Mouse (Mus musculus) liver, postnatal 0 days (tissue): ENCODE results near the gene Txk. TPM values are rescaled to one million over a fixed set of nuclear protein-coding genes. Genes with fewer than 3 reads are reported as not detected.

ENCODE experiments used
- ATAC-seq: fragments of 200-750 bp; cut with Nextera tagmentation; 2 replicates; pipeline ENCODE4 v1.8.0; 2017; ENCODE audit warnings: mild to moderate bottlenecking, moderate library complexity
- DNase-seq: peaks from one replicate; pipeline ENCODE4 v3.0.0-alpha.2; 2016
- H3K27ac ChIP-seq: fragments of 300-500 bp; sonication (generic); 2 replicates; pipeline ENCODE4 v1.5.1; 2014; ENCODE audit warnings: antibody characterized with exemption, moderate library complexity, mild to moderate bottlenecking, low read depth
- H3K27me3 ChIP-seq: fragments of 300-500 bp; sonication (generic); 2 replicates; pipeline ENCODE4 v1.6.1; 2014; ENCODE audit warnings: low read length, control low read depth, mixed read lengths; ENCODE audit not compliant: insufficient read depth
- H3K36me3 ChIP-seq: fragments of 300-500 bp; sonication (generic); replicated peaks from 2 replicates; pipeline ENCODE4 v1.6.1; 2014; ENCODE audit warnings: mild to moderate bottlenecking, control low read depth, low read length, moderate library complexity, mixed read lengths; ENCODE audit not compliant: insufficient read depth
- H3K4me1 ChIP-seq: fragments of 300-500 bp; sonication (generic); 2 replicates; pipeline ENCODE4 v1.6.1; 2014; ENCODE audit warnings: antibody characterized with exemption, mild to moderate bottlenecking, control low read depth; ENCODE audit not compliant: insufficient read depth
- H3K4me2 ChIP-seq: fragments of 300-500 bp; sonication (generic); 2 replicates; pipeline ENCODE4 v1.6.1; 2014; ENCODE audit warnings: low read depth, mild to moderate bottlenecking, low read length, moderate library complexity, mixed read lengths
- H3K4me3 ChIP-seq: fragments of 300-500 bp; sonication (generic); 2 replicates; pipeline ENCODE4 v1.5.1; 2014; ENCODE audit warnings: low read depth, low read length
- H3K9ac ChIP-seq: fragments of 300-500 bp; sonication (generic); replicated peaks from 2 replicates; pipeline ENCODE4 v1.6.1; 2014; ENCODE audit warnings: mild to moderate bottlenecking, moderate library complexity
- H3K9me3 ChIP-seq: fragments of 300-500 bp; sonication (generic); 2 replicates; pipeline ENCODE4 v1.6.1; 2016; ENCODE audit warnings: mild to moderate bottlenecking, control low read depth, low read length, mixed read lengths
- CTCF ChIP-seq: sonication (generic); IDR thresholded peaks from 2 replicates; pipeline ENCODE4 v1.5.1; 2016; ENCODE audit warnings: antibody characterized with exemption, low read depth
- EP300 ChIP-seq: IDR thresholded peaks from 2 replicates; pipeline ENCODE4 v1.6.1; 2016; ENCODE audit warnings: antibody characterized with exemption, low read depth, mild to moderate bottlenecking
- WGBS: fragments of 180-500 bp; shearing (Covaris S2); extraction: QIAGEN DNeasy Blood & Tissue Kit; methylation state at CpG from one replicate; pipeline ENCODE4 v1.1.7; 2014; ENCODE audit not compliant: insufficient replicate concordance; 5-methylcytosine and 5-hydroxymethylcytosine counted together
- polyA plus RNA-seq: library from polyadenylated mRNA; unstranded; fragments of >200 nt; fragmentation: Nextera tagmentation; extraction: Ambion mirVana; gene quantifications from 2 replicates; pipeline ENCODE4 v1.2.1, GENCODE M21; 2015

Txk gene
- polyA plus RNA-seq, 1 experiment from 2014 or later: 0.27 TPM

DNA sequence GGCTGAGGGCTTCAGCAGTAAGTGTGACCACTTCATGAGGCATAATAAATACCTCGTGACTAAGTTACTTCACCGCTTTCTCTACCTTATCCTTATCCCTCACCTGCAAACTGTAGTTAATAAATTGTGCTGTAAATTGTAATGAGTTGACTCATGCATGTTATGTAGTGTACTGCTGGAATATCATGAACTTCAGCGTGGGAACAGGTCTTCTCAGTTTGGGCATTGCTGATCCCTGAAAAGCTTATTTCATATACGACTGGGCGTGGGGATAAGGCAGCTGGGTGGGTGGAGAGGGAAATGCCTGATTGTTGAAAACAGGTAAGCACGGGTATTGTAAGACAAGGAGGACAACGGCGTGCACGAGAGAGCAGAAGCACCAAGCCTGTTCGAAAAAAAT, 105.6 kb downstream of the Txk start:
- no peak overlapping the region for H3K27ac ChIP-seq
- no peak for DNase-seq
- no peak for TF ChIP-seq EP300
- TF ChIP-seq CTCF: no peak
- 25% methylated on average over 10 of the region's 10 CpGs for WGBS
- peak overlapping the region; percentile 86 for H3K4me2 ChIP-seq
- no peaks in the 10 kb centered on the region for H3K9me3 ChIP-seq
- peaks cover 10% of the 10 kb centered on the region for H3K4me1 ChIP-seq
- no peak overlapping the region for H3K9ac ChIP-seq
- H3K36me3 ChIP-seq: no peaks in the 10 kb centered on the region
- ATAC-seq: no peak
- peak overlapping the region; percentile 61 for H3K4me3 ChIP-seq
- H3K27me3 ChIP-seq: no peaks in the 10 kb centered on the region

DNA sequence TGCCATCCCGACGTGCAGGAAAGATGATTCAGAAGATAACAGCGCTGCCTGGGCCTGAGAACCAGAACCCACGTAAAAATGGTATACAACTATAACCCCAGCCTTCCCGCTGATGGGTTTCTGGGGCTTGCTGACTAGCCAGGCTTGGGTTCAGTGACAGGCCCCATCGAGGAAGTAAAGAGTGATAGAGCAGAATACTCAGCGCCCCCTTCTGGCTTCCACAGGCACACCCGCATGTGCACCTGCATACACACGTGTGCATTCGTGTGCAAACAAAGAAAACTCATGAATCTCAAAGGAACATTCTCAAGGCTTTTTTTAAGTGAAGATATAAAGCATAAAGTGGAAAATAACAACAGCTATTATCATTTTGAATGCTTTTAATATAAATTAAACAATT, 106.4 kb downstream of the Txk start:
- Histone ChIP-seq H3K36me3 (no peaks in the 10 kb centered on the region), H3K9ac (no peak overlapping the region), H3K4me1 (peaks cover 8% of the 10 kb centered on the region), H3K4me3 (no peak overlapping the region), H3K27ac (no peak overlapping the region), H3K4me2 (no peak overlapping the region), H3K9me3 (no peaks in the 10 kb centered on the region), H3K27me3 (no peaks in the 10 kb centered on the region)
- TF ChIP-seq CTCF: peak; percentile 53
- TF ChIP-seq EP300: no peak
- DNase-seq (peak; percentile 32), ATAC-seq (no peak)
- 32% methylated on average over 10 of the region's 10 CpGs for WGBS

Other genes starting within 250 kb of the Txk start
- gene Corin, start 248.3 kb downstream of the Txk start, polyA plus RNA-seq: 0.05 and 0.08 TPM in 2 replicates
- gene Nfxl1, start 193.1 kb downstream of the Txk start, polyA plus RNA-seq: 4.4 and 4.5 TPM in 2 replicates
- not detected in 2 replicates for gene Zar1, start 171.5 kb downstream of the Txk start, polyA plus RNA-seq
- gene Gm5868, start 165.2 kb downstream of the Txk start, polyA plus RNA-seq: not detected in 2 replicates
- not detected in 2 replicates for gene Cnga1, start 108.5 kb downstream of the Txk start, polyA plus RNA-seq
- gene Nipal1, start 105.0 kb downstream of the Txk start, polyA plus RNA-seq: 75.3 and 76.1 TPM in 2 replicates
- 7.5 and 9.2 TPM in 2 replicates for gene Tec, start 115.7 kb upstream of the Txk start, polyA plus RNA-seq
- gene Slain2, start 161.5 kb upstream of the Txk start, polyA plus RNA-seq: 4.2 and 5.5 TPM in 2 replicates
- not detected in 2 replicates for gene Gm10135, start 221.9 kb upstream of the Txk start, polyA plus RNA-seq